Mouse (Mus musculus) liver, embryonic 14.5 days (tissue): ENCODE measurements at regions not wholly inside any gene's neighbourhood (a gene's known extent, or its start where the extent isn't known, plus 50 kb on each side); places are given as distances from the start of the nearest gene placed in this dataset.

Experiments used
- ATAC-seq: fragments of 200-750 bp; cut with Nextera tagmentation; 2 replicates; pipeline ENCODE4 v1.8.0; 2017; ENCODE audit warnings: moderate number of reproducible peaks, mild to moderate bottlenecking, moderate library complexity; ENCODE audit not compliant: insufficient read depth
- DNase-seq, 3 experiments: peaks; one replicate each; pipeline ENCODE4 v3.0.0-alpha.2; 2012 to 2013; ENCODE audit warnings: low read depth in 3 of 3, low spot score in 3 of 3
- H3K27ac ChIP-seq: fragments of 300-500 bp; sonication (generic); 2 replicates; pipeline ENCODE4 v1.5.1; 2014; ENCODE audit warnings: moderate library complexity, mild to moderate bottlenecking, control low read depth, inconsistent platforms
- H3K27me3 ChIP-seq: fragments of 300-500 bp; sonication (generic); 2 replicates; pipeline ENCODE4 v1.6.1; 2014; ENCODE audit warnings: mild to moderate bottlenecking, low read length, moderate library complexity; ENCODE audit not compliant: control insufficient read depth, insufficient read depth
- H3K36me3 ChIP-seq: fragments of 300-500 bp; sonication (generic); replicated peaks from 2 replicates; pipeline ENCODE4 v1.6.1; 2014; ENCODE audit warnings: low read depth; ENCODE audit not compliant: control insufficient read depth, insufficient read depth
- H3K4me1 ChIP-seq, 2 experiments: fragments of 200-500 bp in 1 of 2; fragments of 300-500 bp in 1 of 2; sonication (generic) in 1 of 2; replicated peaks; 2 replicates each; pipeline ENCODE4 v1.6.1; 2012 to 2014; ENCODE audit warnings: antibody characterized with exemption in 1 of 2, inconsistent platforms in 1 of 2, low read length in 1 of 2; ENCODE audit not compliant: control insufficient read depth in 2 of 2, insufficient read depth in 2 of 2
- H3K4me2 ChIP-seq: fragments of 300-500 bp; sonication (generic); 2 replicates; pipeline ENCODE4 v1.6.1; 2014; ENCODE audit warnings: low read depth, mild to moderate bottlenecking, control low read depth, moderate library complexity
- H3K4me3 ChIP-seq, 2 experiments: fragments of 200-500 bp in 1 of 2; fragments of 300-500 bp in 1 of 2; sonication (generic) in 1 of 2; 2 replicates each; pipeline ENCODE4 v1.5.1; 2012 to 2014; ENCODE audit warnings: low read depth in 2 of 2, low read length in 2 of 2, mild to moderate bottlenecking in 2 of 2, control low read depth in 1 of 2, inconsistent platforms in 1 of 2, moderate library complexity in 1 of 2; ENCODE audit not compliant: insufficient read depth in 1 of 2
- H3K9ac ChIP-seq: fragments of 300-500 bp; sonication (generic); replicated peaks from 2 replicates; pipeline ENCODE4 v1.6.1; 2014; ENCODE audit warnings: mild to moderate bottlenecking, control low read depth, moderate library complexity
- H3K9me3 ChIP-seq: fragments of 300-500 bp; sonication (generic); 2 replicates; pipeline ENCODE4 v1.6.1; 2016; ENCODE audit warnings: low read length, mixed read lengths; ENCODE audit not compliant: control insufficient read depth
- CTCF ChIP-seq: IDR thresholded peaks from 2 replicates; pipeline ENCODE4 v1.5.1; 2016; ENCODE audit warnings: antibody characterized with exemption, low read depth, control low read depth
- EP300 ChIP-seq: IDR thresholded peaks from 2 replicates; pipeline ENCODE4 v1.6.1; 2016; ENCODE audit warnings: antibody characterized with exemption, low read depth
- WGBS: fragments of 180-500 bp; shearing (Covaris S2); extraction: QIAGEN DNeasy Blood & Tissue Kit; methylation state at CpG from one replicate; pipeline ENCODE4 v1.1.7; 2014; ENCODE audit not compliant: insufficient replicate concordance; 5-methylcytosine and 5-hydroxymethylcytosine counted together

DNA sequence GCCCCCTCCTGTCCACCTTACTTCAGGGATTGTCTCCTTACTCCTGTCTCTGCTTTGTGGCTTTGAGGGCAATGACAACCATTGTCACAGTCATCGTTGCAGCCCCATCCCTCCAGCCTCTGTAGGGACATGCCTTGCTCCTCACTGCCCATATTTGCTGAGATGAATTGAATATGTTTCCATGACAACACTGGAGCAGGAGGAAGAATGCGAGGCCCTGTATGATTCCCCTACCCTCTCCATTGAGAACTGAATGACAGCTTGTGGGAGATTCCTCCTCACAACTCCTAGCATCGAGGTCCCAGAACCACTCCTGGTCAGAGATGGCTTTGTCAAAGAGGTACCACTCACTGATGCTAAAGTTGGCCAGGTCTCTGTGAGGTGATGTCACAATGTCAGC lies 132.2 kb downstream of the Kdr start:
- TF ChIP-seq EP300 (no peak), CTCF (no peak)
- Histone ChIP-seq H3K4me3 (no peak overlapping the region), H3K27ac (no peak overlapping the region), H3K36me3 (no peaks in the 10 kb centered on the region), H3K4me1 (no peaks in the 10 kb centered on the region), H3K9me3 (no peaks in the 10 kb centered on the region), H3K9ac (no peak overlapping the region), H3K4me2 (no peak overlapping the region), H3K27me3 (no peaks in the 10 kb centered on the region)
- 62% methylated on average over 3 of the region's 3 CpGs for whole genome bisulfite sequencing
- DNase-seq, result no peak
- ATAC-seq, result no peak

DNA sequence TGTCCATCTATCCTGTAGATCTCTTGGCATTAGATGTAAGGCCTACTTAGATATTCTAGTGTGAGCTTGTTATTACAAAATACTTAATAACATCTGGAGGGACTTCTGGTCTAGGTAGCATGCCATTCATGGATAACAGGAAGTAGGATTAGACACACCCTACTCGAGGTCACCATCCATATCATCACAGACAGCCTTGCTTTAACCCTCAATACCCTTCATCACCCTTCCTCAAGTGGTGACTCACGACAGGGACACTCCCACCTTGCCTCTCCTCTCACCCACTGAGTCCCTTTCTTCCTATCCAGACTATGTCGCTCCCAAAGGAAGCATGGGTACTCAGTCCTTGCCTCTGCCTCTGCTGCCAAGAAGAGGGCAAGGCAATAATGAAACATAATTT lies 134.5 kb downstream of the Kdr start:
- TF ChIP-seq CTCF (no peak), EP300 (no peak)
- Histone ChIP-seq H3K4me2 (no peak overlapping the region), H3K27ac (no peak overlapping the region), H3K9me3 (no peaks in the 10 kb centered on the region), H3K9ac (no peak overlapping the region), H3K27me3 (no peaks in the 10 kb centered on the region), H3K4me3 (no peak overlapping the region), H3K36me3 (no peaks in the 10 kb centered on the region), H3K4me1 (no peaks in the 10 kb centered on the region)
- no peak for ATAC-seq
- 36% methylated on average over 3 of the region's 3 CpGs for WGBS
- DNase-seq, result no peak

DNA sequence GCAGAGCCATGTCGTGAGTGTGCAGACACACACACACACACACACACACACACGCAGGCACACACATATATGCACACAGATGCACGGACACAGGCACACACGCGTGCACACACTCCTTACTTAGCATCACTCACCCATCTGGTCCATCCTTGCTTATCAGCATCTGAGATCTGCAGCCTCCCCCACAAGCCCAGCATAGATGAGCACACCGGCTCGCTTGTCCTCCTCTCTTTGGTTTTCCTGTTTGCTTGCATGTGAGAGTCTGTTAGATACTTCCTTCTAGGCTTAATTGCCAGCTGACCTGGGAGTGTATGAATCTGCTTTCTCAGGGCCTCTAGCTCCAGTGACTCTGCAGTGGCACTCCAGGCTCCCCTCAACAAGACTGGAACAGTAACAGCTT lies 137.8 kb downstream of the Kdr start:
- TF ChIP-seq CTCF (no peak), EP300 (no peak)
- no peak for DNase-seq
- no peaks in the 10 kb centered on the region for H3K9me3 ChIP-seq
- peaks cover 0 to 2% of the 10 kb centered on the region in 2 experiments; a peak in 2 of 4 replicates for H3K4me1 ChIP-seq
- H3K4me2 ChIP-seq, result no peak overlapping the region
- H3K9ac ChIP-seq, result no peak overlapping the region
- H3K36me3 ChIP-seq, result no peaks in the 10 kb centered on the region
- WGBS, result 32% methylated on average over 7 of the region's 7 CpGs
- no peak for ATAC-seq
- no peaks in the 10 kb centered on the region; the same call in 1 of the 2 replicates for H3K27me3 ChIP-seq
- H3K27ac ChIP-seq, result no peak overlapping the region
- H3K4me3 ChIP-seq, result no peak overlapping the region

DNA sequence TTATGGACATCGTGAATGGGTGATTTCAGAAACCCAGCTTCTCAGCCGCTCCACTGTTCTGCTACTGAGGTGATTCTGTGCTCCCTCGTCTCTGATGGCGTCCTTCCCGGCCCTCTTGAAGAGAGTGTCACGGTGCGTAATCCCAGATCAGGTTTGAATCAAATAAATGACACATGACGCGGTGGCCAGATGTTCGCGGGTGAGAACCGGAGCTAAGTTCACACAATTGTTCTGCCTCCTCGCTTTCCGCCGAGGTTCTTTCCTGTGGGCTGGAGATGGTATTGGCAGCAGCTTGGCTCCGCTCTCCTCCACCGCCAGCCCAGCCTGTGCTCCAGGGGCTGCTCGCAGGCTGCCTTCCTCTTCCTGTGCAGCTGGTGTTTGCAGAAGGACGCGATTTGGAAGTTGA lies 142.7 kb downstream of the Kdr start:
- Histone ChIP-seq H3K4me1 (peaks cover 0 to 9% of the 10 kb centered on the region in 2 experiments; a peak in 3 of 4 replicates), H3K27ac (no peak overlapping the region), H3K9ac (no peak overlapping the region), H3K36me3 (no peaks in the 10 kb centered on the region), H3K9me3 (no peaks in the 10 kb centered on the region), H3K27me3 (peaks cover 6% of the 10 kb centered on the region; the same call in 1 of the 2 replicates), H3K4me3 (peak overlapping the region; percentile 13 to 23; a peak in 2 of 4 replicates), H3K4me2 (peak overlapping the region; percentile 50)
- 8% methylated on average over 20 of the region's 20 CpGs for WGBS
- DNase-seq, result no peak
- TF ChIP-seq CTCF, result no peak
- TF ChIP-seq EP300, result no peak
- ATAC-seq, result no peak

DNA sequence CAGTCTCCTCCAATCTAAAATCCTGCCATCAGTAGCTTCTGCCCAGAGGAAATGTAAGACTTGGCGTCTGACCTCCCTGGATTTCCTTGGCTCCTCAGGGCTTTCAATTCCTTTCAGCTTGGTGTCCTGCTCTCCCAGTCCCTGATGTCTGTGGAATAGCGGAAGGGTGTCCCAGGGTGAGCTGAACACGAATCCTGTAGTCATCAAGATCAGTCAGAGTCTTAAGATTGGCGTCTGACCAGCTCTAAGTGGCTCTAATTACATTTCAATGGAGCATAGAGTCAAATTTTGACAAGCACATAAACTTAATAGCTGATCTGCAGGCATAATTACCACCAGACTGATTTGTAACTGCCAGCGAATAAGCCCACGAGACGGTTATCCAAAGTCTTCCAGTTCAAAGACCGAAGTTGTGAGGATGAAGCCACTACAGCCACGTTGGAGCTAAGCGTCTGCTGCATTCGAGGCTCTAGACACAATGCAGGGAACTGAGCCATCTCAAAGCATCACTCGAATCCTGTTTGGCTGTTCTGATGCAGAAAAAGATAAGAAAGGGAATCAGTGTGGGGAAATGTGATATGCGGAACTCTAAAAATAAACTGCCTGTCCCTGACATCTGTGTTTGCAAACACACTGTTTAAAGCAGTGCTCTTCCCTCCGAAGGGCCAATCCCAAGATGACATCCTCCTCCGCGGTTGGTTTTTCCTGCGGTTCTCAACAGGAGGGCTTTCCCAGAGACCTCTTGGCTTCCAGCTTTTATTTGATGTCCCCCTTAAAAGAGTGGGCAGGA lies 143.3 kb downstream of the Kdr start:
- Histone ChIP-seq H3K27ac (no peak overlapping the region), H3K4me1 (peaks cover 0 to 15% of the 10 kb centered on the region in 2 experiments; a peak in 3 of 4 replicates), H3K9ac (no peak overlapping the region), H3K27me3 (peaks cover 6% of the 10 kb centered on the region; the same call in 1 of the 2 replicates), H3K36me3 (no peaks in the 10 kb centered on the region), H3K4me2 (peak overlapping the region; percentile 50), H3K9me3 (no peaks in the 10 kb centered on the region), H3K4me3 (peak overlapping the region in 1 of 2 experiments; percentile 23; a peak in 2 of 4 replicates)
- 20% methylated on average over 17 of the region's 17 CpGs for WGBS
- ATAC-seq, result no peak
- no peak for DNase-seq
- TF ChIP-seq EP300, result no peak
- no peak for TF ChIP-seq CTCF
